Mouse (Mus musculus): Measurements from ENCODE around the gene Foxp3. TPM values are rescaled to one million over a fixed set of nuclear protein-coding genes. Genes with fewer than 3 reads are reported as not detected.

The Foxp3 gene
- polyA plus RNA-seq, 1 experiment: not detected

DNA sequence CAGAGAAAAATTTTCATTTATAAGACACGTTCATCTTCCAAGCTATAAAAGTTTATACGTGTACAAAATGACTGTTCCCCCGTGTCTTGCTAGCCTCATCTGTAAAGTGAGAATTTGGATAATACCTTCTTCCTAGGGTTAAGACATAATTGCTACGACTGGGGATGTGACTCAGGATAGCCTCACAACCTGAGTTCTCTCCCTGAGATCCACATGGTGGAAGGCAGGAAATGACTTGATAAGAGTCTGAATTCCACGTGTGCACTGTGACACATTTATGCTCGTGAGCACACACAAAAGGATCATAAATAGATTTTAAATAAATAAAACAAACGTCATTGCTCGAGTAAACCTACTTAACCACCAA, 32.1 kb downstream of the Foxp3 start:
- H3K27me3 ChIP-seq (ENCODE audit: control insufficient read depth, insufficient read depth, low read length, poor library complexity, severe bottlenecking): no peaks in the 10 kb centered on the region; the same call in 1 of the 2 replicates
- H3K36me3 ChIP-seq (ENCODE audit: control insufficient read depth, insufficient read depth, low read length, poor library complexity, severe bottlenecking): no peaks in the 10 kb centered on the region
- no peak overlapping the region for H3K9ac ChIP-seq (ENCODE audit: low read depth, poor library complexity, severe bottlenecking)
- TF ChIP-seq POLR2A (IDR thresholded peaks at IDR 0.05; ENCODE audit: insufficient read depth, low read length): no peak
- TF ChIP-seq EP300 (IDR thresholded peaks at IDR 0.05; ENCODE audit: insufficient read depth, low read depth, low read length): no peak
- TF ChIP-seq CTCF (IDR thresholded peaks at IDR 0.05; ENCODE audit: low read depth, low read length): no peak
- H3K9me3 ChIP-seq (replicated peaks; ENCODE audit: control insufficient read depth, insufficient read depth, low read length, poor library complexity, severe bottlenecking): no peaks in the 10 kb centered on the region
- no peak overlapping the region for H3K4me3 ChIP-seq (ENCODE audit: low read depth, low read length)
- H3K27ac ChIP-seq (ENCODE audit: insufficient read depth, low read length): no peak overlapping the region
- H3K4me1 ChIP-seq (ENCODE audit: control insufficient read depth, insufficient read depth, low read length): no peaks in the 10 kb centered on the region

DNA sequence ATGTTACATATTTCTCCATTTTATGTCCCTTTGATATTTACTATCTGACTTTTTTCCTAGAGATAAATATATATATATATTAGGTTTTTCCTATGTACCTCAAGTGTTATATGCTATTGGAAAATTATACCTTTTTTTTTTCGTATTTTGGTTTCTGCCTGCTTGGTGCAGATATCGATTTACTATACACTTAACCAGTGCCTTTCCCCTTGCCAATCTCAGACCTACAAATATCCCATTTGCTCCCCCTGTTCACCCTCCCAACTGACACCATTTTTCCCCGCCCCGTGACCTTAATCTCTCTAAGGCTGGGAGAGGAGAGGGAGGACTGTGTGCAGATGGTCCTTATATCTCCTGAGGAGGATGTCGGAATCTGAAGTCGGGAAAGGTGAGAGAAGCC, 33.3 kb downstream of the Foxp3 start, which contains the start of gene Cacna1f:
Gene Cacna1f, plus strand, starts transcription at position 301 of the 400 bp plus-strand sequence.
- no peaks in the 10 kb centered on the region for H3K9me3 ChIP-seq (replicated peaks; ENCODE audit: control insufficient read depth, insufficient read depth, low read length, poor library complexity, severe bottlenecking)

DNA sequence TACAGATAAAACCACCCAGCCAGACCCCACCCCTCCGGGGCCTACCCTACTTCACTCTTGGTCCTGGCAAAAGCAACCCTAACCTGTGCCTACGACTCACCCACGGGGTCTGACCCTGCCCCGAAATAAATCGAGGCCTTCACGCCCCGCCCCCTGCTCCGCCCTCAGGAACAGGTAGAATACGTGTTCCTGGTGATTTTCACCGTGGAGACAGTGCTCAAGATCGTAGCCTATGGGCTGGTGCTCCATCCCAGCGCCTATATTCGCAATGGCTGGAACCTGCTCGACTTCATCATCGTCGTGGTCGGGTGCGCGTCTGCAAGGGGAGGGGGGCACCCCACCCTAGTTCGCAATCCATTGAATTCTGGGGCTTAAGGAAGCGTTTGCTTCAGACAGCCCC, 36.6 kb downstream of the Foxp3 start:
- Histone ChIP-seq H3K9me3 (replicated peaks; ENCODE audit: control insufficient read depth, insufficient read depth, low read length, poor library complexity, severe bottlenecking) (no peaks in the 10 kb centered on the region), H3K4me3 (ENCODE audit: low read depth, low read length) (peak overlapping the region; percentile 54), H3K4me1 (ENCODE audit: control insufficient read depth, insufficient read depth, low read length) (no peaks in the 10 kb centered on the region), H3K36me3 (ENCODE audit: control insufficient read depth, insufficient read depth, low read length, poor library complexity, severe bottlenecking) (no peaks in the 10 kb centered on the region), H3K9ac (ENCODE audit: low read depth, poor library complexity, severe bottlenecking) (no peak overlapping the region), H3K27me3 (ENCODE audit: control insufficient read depth, insufficient read depth, low read length, poor library complexity, severe bottlenecking) (no peaks in the 10 kb centered on the region; the same call in none of the 2 replicates), H3K27ac (ENCODE audit: insufficient read depth, low read length) (no peak overlapping the region)
- TF ChIP-seq POLR2A (IDR thresholded peaks at IDR 0.05; ENCODE audit: insufficient read depth, low read length) (no peak), CTCF (IDR thresholded peaks at IDR 0.05; ENCODE audit: low read depth, low read length) (no peak), EP300 (IDR thresholded peaks at IDR 0.05; ENCODE audit: insufficient read depth, low read depth, low read length) (no peak)

More for the DNA sequence above, 33.3 kb downstream of the Foxp3 start, which contains the start of gene Cacna1f:
- no peaks in the 10 kb centered on the region for H3K36me3 ChIP-seq (ENCODE audit: control insufficient read depth, insufficient read depth, low read length, poor library complexity, severe bottlenecking)
- no peak for TF ChIP-seq CTCF (IDR thresholded peaks at IDR 0.05; ENCODE audit: low read depth, low read length)
- H3K4me3 ChIP-seq (ENCODE audit: low read depth, low read length): no peak within 1 kb of the TSS
- no peaks in the 10 kb centered on the region for H3K4me1 ChIP-seq (ENCODE audit: control insufficient read depth, insufficient read depth, low read length)
- no peak within 1 kb of the TSS for H3K9ac ChIP-seq (ENCODE audit: low read depth, poor library complexity, severe bottlenecking)
- H3K27ac ChIP-seq (ENCODE audit: insufficient read depth, low read length): no peak within 1 kb of the TSS
- H3K27me3 ChIP-seq (ENCODE audit: control insufficient read depth, insufficient read depth, low read length, poor library complexity, severe bottlenecking): no peaks in the 10 kb centered on the region; the same call in none of the 2 replicates

DNA sequence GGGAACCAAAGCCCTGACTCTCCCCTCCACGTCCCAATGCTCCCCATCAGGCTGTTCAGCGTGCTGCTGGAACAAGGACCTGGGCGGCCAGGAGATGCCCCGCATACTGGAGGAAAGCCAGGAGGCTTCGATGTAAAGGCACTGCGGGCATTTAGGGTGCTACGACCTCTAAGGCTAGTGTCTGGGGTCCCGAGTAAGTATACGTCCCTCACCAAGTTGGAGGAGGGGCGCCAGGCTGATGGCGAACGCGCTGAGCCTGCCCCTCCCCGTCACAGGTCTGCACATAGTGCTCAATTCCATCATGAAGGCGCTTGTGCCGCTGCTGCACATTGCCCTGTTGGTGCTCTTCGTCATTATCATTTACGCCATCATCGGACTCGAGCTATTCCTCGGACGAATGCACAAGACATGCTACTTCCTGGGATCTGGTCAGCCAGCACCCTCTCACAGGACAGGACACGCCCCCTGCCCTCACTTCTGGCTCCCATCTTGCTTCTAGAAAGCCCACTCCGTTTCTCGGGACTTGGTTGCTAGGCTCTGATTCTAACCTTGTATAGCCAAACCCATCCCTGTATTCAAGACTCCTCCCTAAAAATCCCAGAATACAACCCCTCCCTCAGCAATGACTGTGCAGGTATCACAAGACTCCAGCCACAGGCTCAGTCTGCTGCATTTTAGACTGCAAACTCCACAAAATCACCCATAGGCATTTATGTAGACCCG, 37.3 kb downstream of the Foxp3 start:
- no peak overlapping the region for H3K9ac ChIP-seq (ENCODE audit: low read depth, poor library complexity, severe bottlenecking)
- peak overlapping the region; percentile 63 for H3K4me3 ChIP-seq (ENCODE audit: low read depth, low read length)
- no peaks in the 10 kb centered on the region for H3K9me3 ChIP-seq (replicated peaks; ENCODE audit: control insufficient read depth, insufficient read depth, low read length, poor library complexity, severe bottlenecking)
- H3K36me3 ChIP-seq (ENCODE audit: control insufficient read depth, insufficient read depth, low read length, poor library complexity, severe bottlenecking): no peaks in the 10 kb centered on the region
- H3K27me3 ChIP-seq (ENCODE audit: control insufficient read depth, insufficient read depth, low read length, poor library complexity, severe bottlenecking): no peaks in the 10 kb centered on the region; the same call in none of the 2 replicates
- no peak overlapping the region for H3K27ac ChIP-seq (ENCODE audit: insufficient read depth, low read length)
- H3K4me1 ChIP-seq (ENCODE audit: control insufficient read depth, insufficient read depth, low read length): no peaks in the 10 kb centered on the region
- TF ChIP-seq POLR2A (IDR thresholded peaks at IDR 0.05; ENCODE audit: insufficient read depth, low read length): no peak
- TF ChIP-seq CTCF (IDR thresholded peaks at IDR 0.05; ENCODE audit: low read depth, low read length): no peak
- no peak for TF ChIP-seq EP300 (IDR thresholded peaks at IDR 0.05; ENCODE audit: insufficient read depth, low read depth, low read length)

DNA sequence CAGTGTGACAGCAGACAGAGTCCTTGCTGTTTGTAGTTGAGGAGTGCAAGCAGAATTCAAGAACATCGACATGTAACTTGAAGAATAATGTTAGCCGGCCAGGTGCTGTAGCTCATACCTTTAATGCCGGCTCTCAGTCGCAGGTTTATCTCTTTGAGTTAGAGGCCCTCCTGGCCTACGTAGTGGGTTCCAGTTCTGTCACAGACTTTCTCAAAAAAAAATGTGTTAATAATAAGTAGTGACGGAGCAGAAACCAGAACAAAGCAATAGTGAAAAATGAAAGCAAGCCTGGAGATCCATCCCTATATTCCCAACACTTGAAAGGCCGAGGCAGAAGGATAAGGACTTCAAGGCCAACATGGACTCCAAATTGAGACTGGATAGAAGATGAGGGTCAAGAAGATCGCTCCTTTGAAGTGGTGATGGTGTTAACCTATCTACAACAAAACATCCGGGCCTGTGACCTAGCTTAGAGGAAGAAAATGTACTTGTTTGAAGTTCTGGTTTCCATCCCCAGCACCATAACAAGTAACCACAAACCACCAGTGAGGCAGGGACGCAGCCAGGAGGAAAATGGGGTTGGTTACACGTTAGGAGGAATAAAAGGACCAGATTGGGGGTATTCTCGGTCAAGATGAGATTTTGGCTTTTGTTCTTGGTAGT, 44.6 kb downstream of the Foxp3 start:
- no peak overlapping the region for H3K9ac ChIP-seq (ENCODE audit: low read depth, poor library complexity, severe bottlenecking)
- no peaks in the 10 kb centered on the region for H3K9me3 ChIP-seq (replicated peaks; ENCODE audit: control insufficient read depth, insufficient read depth, low read length, poor library complexity, severe bottlenecking)
- TF ChIP-seq POLR2A (IDR thresholded peaks at IDR 0.05; ENCODE audit: insufficient read depth, low read length): no peak
- TF ChIP-seq CTCF (IDR thresholded peaks at IDR 0.05; ENCODE audit: low read depth, low read length): no peak
- TF ChIP-seq EP300 (IDR thresholded peaks at IDR 0.05; ENCODE audit: insufficient read depth, low read depth, low read length): no peak
- H3K27ac ChIP-seq (ENCODE audit: insufficient read depth, low read length): no peak overlapping the region
- no peak overlapping the region for H3K4me3 ChIP-seq (ENCODE audit: low read depth, low read length)
- no peaks in the 10 kb centered on the region for H3K27me3 ChIP-seq (ENCODE audit: control insufficient read depth, insufficient read depth, low read length, poor library complexity, severe bottlenecking)
- H3K4me1 ChIP-seq (ENCODE audit: control insufficient read depth, insufficient read depth, low read length): no peaks in the 10 kb centered on the region
- H3K36me3 ChIP-seq (ENCODE audit: control insufficient read depth, insufficient read depth, low read length, poor library complexity, severe bottlenecking): no peaks in the 10 kb centered on the region

DNA sequence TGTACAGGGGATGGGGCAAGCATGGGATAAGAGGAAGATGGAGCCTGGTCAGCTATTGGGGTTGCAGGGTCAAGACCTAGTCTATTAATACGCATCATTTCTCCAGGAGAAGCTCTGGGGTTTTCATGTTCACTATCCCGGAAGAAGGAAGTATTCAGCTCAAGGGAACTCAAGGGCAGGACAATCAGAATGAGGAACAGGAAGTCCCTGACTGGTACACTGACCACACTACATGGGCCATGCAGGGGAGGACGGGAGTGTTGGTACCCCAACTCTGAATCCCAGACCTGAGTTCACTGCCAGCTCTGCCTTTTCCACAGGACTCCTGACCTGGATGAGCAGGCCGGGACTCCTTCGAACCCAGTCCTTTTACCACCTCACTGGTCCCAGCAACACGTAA, 59.1 kb downstream of the Foxp3 start:
- Histone ChIP-seq H3K27me3 (ENCODE audit: control insufficient read depth, insufficient read depth, low read length, poor library complexity, severe bottlenecking) (no peaks in the 10 kb centered on the region), H3K9me3 (replicated peaks; ENCODE audit: control insufficient read depth, insufficient read depth, low read length, poor library complexity, severe bottlenecking) (no peaks in the 10 kb centered on the region), H3K4me3 (ENCODE audit: low read depth, low read length) (no peak overlapping the region), H3K9ac (ENCODE audit: low read depth, poor library complexity, severe bottlenecking) (no peak overlapping the region), H3K36me3 (ENCODE audit: control insufficient read depth, insufficient read depth, low read length, poor library complexity, severe bottlenecking) (no peaks in the 10 kb centered on the region), H3K27ac (ENCODE audit: insufficient read depth, low read length) (no peak overlapping the region), H3K4me1 (ENCODE audit: control insufficient read depth, insufficient read depth, low read length) (no peaks in the 10 kb centered on the region)
- TF ChIP-seq CTCF (IDR thresholded peaks at IDR 0.05; ENCODE audit: low read depth, low read length) (no peak), POLR2A (IDR thresholded peaks at IDR 0.05; ENCODE audit: insufficient read depth, low read length) (no peak), EP300 (IDR thresholded peaks at IDR 0.05; ENCODE audit: insufficient read depth, low read depth, low read length) (no peak)
